Mouse (Mus musculus): ENCODE data around the gene Mpp3. TPM values are rescaled to one million over a fixed set of nuclear protein-coding genes. Genes with fewer than 3 reads are reported as not detected.

Mpp3 gene
- polyA plus RNA-seq, 1 experiment from 2014 or later, result 3.5 TPM

DNA sequence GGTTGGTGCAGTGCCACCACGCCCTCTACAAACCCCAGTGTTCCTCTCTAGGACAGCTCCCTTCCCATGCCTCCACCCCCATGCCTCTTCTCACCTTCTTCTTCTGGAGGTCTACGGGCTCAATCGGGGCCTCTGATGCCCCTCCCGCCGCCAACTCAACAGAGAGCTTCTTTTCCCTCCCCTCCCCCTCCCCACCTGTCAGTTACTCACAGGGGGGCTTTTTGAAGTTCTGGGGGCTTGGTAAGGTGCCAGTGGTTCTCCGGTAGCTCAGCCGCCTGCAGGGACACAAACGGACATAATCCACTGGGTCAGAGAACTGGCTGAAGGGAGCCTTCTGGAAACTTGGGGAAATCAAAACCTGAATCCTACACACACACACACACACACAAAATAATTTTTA is 16.8 kb downstream of the Mpp3 start:
- no peaks in the 10 kb centered on the region for H3K27me3 ChIP-seq (ENCODE audit: insufficient read depth, low read length)
- no peak for ATAC-seq (replicated peaks; ENCODE audit: low FRiP score, low read depth)
- 86% methylated on average over 8 of the region's 8 CpGs for WGBS

DNA sequence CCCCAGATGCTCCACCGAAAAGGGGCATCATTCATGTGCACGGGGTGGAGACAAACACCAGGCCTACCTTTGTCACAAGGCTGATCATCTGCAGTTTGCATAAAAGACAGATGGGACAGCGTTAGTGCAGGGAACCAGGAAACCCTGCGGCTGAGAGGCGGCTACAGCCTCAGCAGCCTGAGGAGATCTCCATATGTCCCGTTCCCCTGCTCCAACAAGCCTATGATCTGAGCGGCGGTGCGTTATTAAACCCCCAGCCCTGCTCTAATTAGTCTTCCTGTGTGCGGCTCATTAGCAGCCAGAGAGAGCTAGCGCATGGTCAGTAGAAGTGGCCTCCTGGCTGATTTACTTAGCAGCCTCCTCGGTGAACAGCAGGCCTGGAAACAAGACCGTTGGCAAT is 18.1 kb downstream of the Mpp3 start:
- no peak for DNase-seq (ENCODE audit: low spot score)
- ATAC-seq (replicated peaks; ENCODE audit: low FRiP score, low read depth), result no peak
- no peaks in the 10 kb centered on the region for H3K9me3 ChIP-seq (replicated peaks; ENCODE audit: low read length)
- no peaks in the 10 kb centered on the region for H3K4me1 ChIP-seq (replicated peaks; ENCODE audit: insufficient read depth, low read length)
- H3K27me3 ChIP-seq (ENCODE audit: insufficient read depth, low read length), result no peaks in the 10 kb centered on the region
- no peak for TF ChIP-seq CTCF (IDR thresholded peaks at IDR 0.05; ENCODE audit: low read depth)
- no peak overlapping the region for H3K4me2 ChIP-seq (ENCODE audit: low read length)
- WGBS, result 55% methylated on average over 13 of the region's 13 CpGs
- no peak overlapping the region for H3K4me3 ChIP-seq (replicated peaks; ENCODE audit: low read depth, low read length)
- H3K9ac ChIP-seq (ENCODE audit: low read depth, low read length), result no peak overlapping the region
- no peaks in the 10 kb centered on the region for H3K36me3 ChIP-seq (ENCODE audit: insufficient read depth, low read length)
- H3K27ac ChIP-seq, result no peak overlapping the region

More for the DNA sequence above, 16.8 kb downstream of the Mpp3 start:
- DNase-seq (ENCODE audit: low spot score), result no peak
- Histone ChIP-seq H3K27ac (no peak overlapping the region), H3K4me1 (replicated peaks; ENCODE audit: insufficient read depth, low read length) (no peaks in the 10 kb centered on the region), H3K9ac (ENCODE audit: low read depth, low read length) (no peak overlapping the region), H3K36me3 (ENCODE audit: insufficient read depth, low read length) (no peaks in the 10 kb centered on the region), H3K4me3 (replicated peaks; ENCODE audit: low read depth, low read length) (no peak overlapping the region), H3K9me3 (replicated peaks; ENCODE audit: low read length) (no peaks in the 10 kb centered on the region), H3K4me2 (ENCODE audit: low read length) (no peak overlapping the region)
- no peak for TF ChIP-seq CTCF (IDR thresholded peaks at IDR 0.05; ENCODE audit: low read depth)

DNA sequence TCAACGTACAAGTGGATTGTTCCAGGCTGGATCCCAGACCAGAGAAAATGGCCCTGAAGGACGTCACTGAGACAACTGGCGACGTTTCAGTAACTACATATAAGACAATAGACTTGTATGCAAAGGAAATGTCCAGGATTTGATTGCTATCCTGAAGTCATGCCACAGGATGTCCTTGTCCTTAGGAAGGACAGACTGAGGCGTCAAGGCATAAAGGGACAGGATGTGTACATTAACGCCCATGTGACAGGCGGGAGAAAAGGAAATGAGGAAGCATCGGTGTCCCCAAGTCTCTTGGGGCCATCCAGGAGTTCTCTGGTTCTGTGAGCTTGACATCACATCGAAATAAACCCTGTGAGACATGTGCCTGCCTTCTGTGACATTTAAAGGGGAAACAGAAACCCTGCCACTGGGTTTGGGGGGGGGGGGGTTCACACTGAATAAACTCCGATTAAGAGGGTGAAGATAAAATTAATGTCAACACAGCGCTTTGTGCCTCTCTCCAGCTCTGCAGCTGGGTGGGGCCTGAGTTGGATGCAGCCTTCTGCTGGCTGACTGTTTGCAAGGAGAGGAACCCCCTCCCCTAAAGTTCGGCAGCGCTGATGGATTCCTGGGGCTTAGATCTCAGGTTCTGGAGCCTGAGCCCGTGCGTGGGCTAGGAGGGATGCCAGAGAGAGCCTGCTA is 19.2 kb downstream of the Mpp3 start:
- no peak for TF ChIP-seq CTCF (IDR thresholded peaks at IDR 0.05; ENCODE audit: low read depth)
- Histone ChIP-seq H3K4me1 (replicated peaks; ENCODE audit: insufficient read depth, low read length) (no peaks in the 10 kb centered on the region), H3K4me2 (ENCODE audit: low read length) (no peak overlapping the region), H3K36me3 (ENCODE audit: insufficient read depth, low read length) (no peaks in the 10 kb centered on the region), H3K9ac (ENCODE audit: low read depth, low read length) (no peak overlapping the region), H3K4me3 (replicated peaks; ENCODE audit: low read depth, low read length) (no peak overlapping the region), H3K27me3 (ENCODE audit: insufficient read depth, low read length) (no peaks in the 10 kb centered on the region), H3K9me3 (replicated peaks; ENCODE audit: low read length) (no peaks in the 10 kb centered on the region), H3K27ac (no peak overlapping the region)
- DNase-seq (ENCODE audit: low spot score), result peak; percentile 35
- ATAC-seq (replicated peaks; ENCODE audit: low FRiP score, low read depth), result no peak
- 68% methylated on average over 15 of the region's 15 CpGs for WGBS

DNA sequence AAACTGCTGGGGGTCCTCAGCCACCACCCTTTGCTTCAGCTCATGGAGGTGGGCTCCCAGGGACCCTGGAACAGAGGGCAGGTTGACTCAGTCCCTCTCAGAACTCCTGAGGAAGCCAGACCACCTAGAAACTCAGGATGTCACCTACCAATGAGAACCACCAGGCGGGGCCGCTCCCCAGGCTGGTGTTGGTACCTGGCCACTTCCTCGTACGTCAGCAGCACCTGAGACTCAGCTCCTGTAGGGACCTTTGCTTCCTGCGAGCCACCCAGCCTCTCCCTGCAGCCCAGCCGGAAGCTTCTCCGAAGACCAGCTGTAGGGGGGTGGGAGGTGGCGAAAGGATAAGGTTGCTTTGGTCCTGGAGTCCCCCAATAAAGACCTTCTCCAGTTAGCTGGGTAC is 19.9 kb downstream of the Mpp3 start:
- ATAC-seq (replicated peaks; ENCODE audit: low FRiP score, low read depth) (no peak), DNase-seq (ENCODE audit: low spot score) (no peak)
- Histone ChIP-seq H3K4me2 (ENCODE audit: low read length) (no peak overlapping the region), H3K4me3 (replicated peaks; ENCODE audit: low read depth, low read length) (no peak overlapping the region), H3K27me3 (ENCODE audit: insufficient read depth, low read length) (no peaks in the 10 kb centered on the region), H3K9ac (ENCODE audit: low read depth, low read length) (no peak overlapping the region), H3K27ac (no peak overlapping the region), H3K9me3 (replicated peaks; ENCODE audit: low read length) (no peaks in the 10 kb centered on the region), H3K36me3 (ENCODE audit: insufficient read depth, low read length) (no peaks in the 10 kb centered on the region), H3K4me1 (replicated peaks; ENCODE audit: insufficient read depth, low read length) (no peaks in the 10 kb centered on the region)
- no peak for TF ChIP-seq CTCF (IDR thresholded peaks at IDR 0.05; ENCODE audit: low read depth)
- WGBS, result 92% methylated on average over 8 of the region's 8 CpGs

DNA sequence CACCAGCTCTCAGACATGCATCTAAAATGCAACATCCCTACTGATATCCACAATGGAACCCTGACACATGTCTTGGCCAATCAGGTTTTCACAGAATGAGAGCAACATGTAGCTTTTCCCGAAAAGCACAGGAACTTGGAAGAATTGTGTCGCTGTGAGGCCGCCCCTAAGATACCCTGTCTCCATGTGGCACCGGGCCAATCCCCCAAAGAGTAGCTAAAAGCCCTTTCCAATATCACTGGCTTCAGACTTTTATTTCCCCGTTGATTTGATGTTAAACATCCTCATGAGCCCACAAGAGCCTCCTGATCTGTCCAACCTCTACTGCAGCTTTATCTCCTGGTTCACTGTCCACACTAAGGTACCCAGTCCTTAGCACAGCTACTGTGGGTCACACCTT is 21.6 kb downstream of the Mpp3 start:
- no peak overlapping the region for H3K9ac ChIP-seq (ENCODE audit: low read depth, low read length)
- no peaks in the 10 kb centered on the region for H3K9me3 ChIP-seq (replicated peaks; ENCODE audit: low read length)
- no peaks in the 10 kb centered on the region for H3K36me3 ChIP-seq (ENCODE audit: insufficient read depth, low read length)
- H3K27ac ChIP-seq, result no peak overlapping the region
- no peak overlapping the region for H3K4me2 ChIP-seq (ENCODE audit: low read length)
- TF ChIP-seq CTCF (IDR thresholded peaks at IDR 0.05; ENCODE audit: low read depth), result no peak
- H3K27me3 ChIP-seq (ENCODE audit: insufficient read depth, low read length), result no peaks in the 10 kb centered on the region
- 87% methylated on average over 5 of the region's 5 CpGs for WGBS
- no peaks in the 10 kb centered on the region for H3K4me1 ChIP-seq (replicated peaks; ENCODE audit: insufficient read depth, low read length)
- ATAC-seq (replicated peaks; ENCODE audit: low FRiP score, low read depth) (no peak), DNase-seq (ENCODE audit: low spot score) (no peak)
- no peak overlapping the region for H3K4me3 ChIP-seq (replicated peaks; ENCODE audit: low read depth, low read length)

DNA sequence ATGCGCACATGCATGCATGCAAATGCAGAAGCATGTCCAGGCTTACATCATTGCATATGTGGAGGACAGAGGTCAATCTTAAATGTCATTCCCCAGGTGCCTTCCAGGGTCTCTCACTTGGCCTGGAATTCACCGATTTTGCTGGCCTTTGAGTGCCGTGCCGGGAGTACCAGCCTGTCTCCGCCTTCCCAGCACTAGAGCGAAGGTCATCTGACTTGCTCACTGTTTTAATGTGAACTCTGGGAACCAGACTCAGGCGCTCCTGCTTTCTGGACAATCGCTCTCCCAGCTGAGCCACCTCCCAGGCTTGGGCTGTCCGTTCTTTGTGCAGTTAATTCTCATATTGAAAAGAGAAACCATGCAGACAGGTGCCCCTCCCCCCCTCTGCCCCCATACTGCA is 22.0 kb downstream of the Mpp3 start:
- Histone ChIP-seq H3K4me3 (replicated peaks; ENCODE audit: low read depth, low read length) (no peak overlapping the region), H3K27ac (no peak overlapping the region), H3K4me2 (ENCODE audit: low read length) (no peak overlapping the region), H3K27me3 (ENCODE audit: insufficient read depth, low read length) (no peaks in the 10 kb centered on the region), H3K9ac (ENCODE audit: low read depth, low read length) (no peak overlapping the region), H3K4me1 (replicated peaks; ENCODE audit: insufficient read depth, low read length) (no peaks in the 10 kb centered on the region), H3K36me3 (ENCODE audit: insufficient read depth, low read length) (no peaks in the 10 kb centered on the region), H3K9me3 (replicated peaks; ENCODE audit: low read length) (no peaks in the 10 kb centered on the region)
- DNase-seq (ENCODE audit: low spot score) (no peak), ATAC-seq (replicated peaks; ENCODE audit: low FRiP score, low read depth) (no peak)
- TF ChIP-seq CTCF (IDR thresholded peaks at IDR 0.05; ENCODE audit: low read depth), result no peak
- 61% methylated on average over 9 of the region's 9 CpGs for WGBS

DNA sequence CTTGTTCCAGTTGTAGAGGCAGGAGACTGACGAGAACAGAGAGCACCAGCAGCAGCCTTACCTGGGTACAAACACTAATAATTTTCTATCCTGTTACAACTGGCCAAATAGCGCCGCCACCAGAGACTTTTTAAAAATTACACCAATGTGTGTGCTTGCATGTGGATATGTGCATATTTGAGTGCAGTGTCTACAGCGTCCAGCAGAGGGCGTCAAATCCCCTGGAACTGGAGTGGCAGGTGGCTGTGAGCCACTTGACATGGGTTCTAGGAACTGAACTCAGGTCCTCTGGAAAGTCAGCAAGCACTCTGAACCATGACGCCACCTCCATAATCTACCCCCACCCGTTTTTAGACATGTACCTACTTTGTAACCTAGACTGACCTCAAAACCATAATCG is 24.0 kb downstream of the Mpp3 start:
- Histone ChIP-seq H3K27me3 (ENCODE audit: insufficient read depth, low read length) (no peaks in the 10 kb centered on the region), H3K9ac (ENCODE audit: low read depth, low read length) (no peak overlapping the region), H3K27ac (no peak overlapping the region), H3K4me2 (ENCODE audit: low read length) (no peak overlapping the region), H3K4me1 (replicated peaks; ENCODE audit: insufficient read depth, low read length) (no peaks in the 10 kb centered on the region), H3K9me3 (replicated peaks; ENCODE audit: low read length) (no peaks in the 10 kb centered on the region), H3K4me3 (replicated peaks; ENCODE audit: low read depth, low read length) (no peak overlapping the region), H3K36me3 (ENCODE audit: insufficient read depth, low read length) (no peaks in the 10 kb centered on the region)
- peak; percentile 60 for TF ChIP-seq CTCF (IDR thresholded peaks at IDR 0.05; ENCODE audit: low read depth)
- DNase-seq (ENCODE audit: low spot score) (no peak), ATAC-seq (replicated peaks; ENCODE audit: low FRiP score, low read depth) (no peak)
- WGBS, result 95% methylated on average over 8 of the region's 8 CpGs
